Mouse (Mus musculus) thymus, adult 2 months (tissue): ENCODE measurements at regions not wholly inside any gene's neighbourhood (a gene's known extent, or its start where the extent isn't known, plus 50 kb on each side); places are given as distances from the start of the nearest gene placed in this dataset.

Experiments used
- DNase-seq: peaks from one replicate; pipeline ENCODE4 v3.0.0; 2021
- H3K27ac ChIP-seq: fragments of 200-500 bp; 2 replicates; pipeline ENCODE4 v1.5.1; 2012; ENCODE audit warnings: low read length, control low read depth; ENCODE audit not compliant: control insufficient read depth, insufficient read depth
- H3K27me3 ChIP-seq: fragments of 200-500 bp; 2 replicates; pipeline ENCODE4 v1.6.1; 2012; ENCODE audit warnings: mild to moderate bottlenecking, low read length, moderate library complexity, mixed read lengths; ENCODE audit not compliant: control insufficient read depth, insufficient read depth
- H3K36me3 ChIP-seq: fragments of 200-500 bp; 2 replicates; pipeline ENCODE4 v1.6.1; 2012; ENCODE audit warnings: mild to moderate bottlenecking, low read length, moderate library complexity; ENCODE audit not compliant: control insufficient read depth, insufficient read depth
- H3K4me1 ChIP-seq: fragments of 200-500 bp; replicated peaks from 2 replicates; pipeline ENCODE4 v1.6.1; 2012; ENCODE audit warnings: low read length; ENCODE audit not compliant: control insufficient read depth, insufficient read depth
- H3K4me3 ChIP-seq: fragments of 200-500 bp; 2 replicates; pipeline ENCODE4 v1.5.1; 2012; ENCODE audit warnings: mild to moderate bottlenecking, low read length, control low read depth, moderate library complexity; ENCODE audit not compliant: control insufficient read depth, insufficient read depth
- CTCF ChIP-seq: fragments of 200-500 bp; IDR thresholded peaks from 2 replicates; pipeline ENCODE4 v1.5.1; 2012; ENCODE audit warnings: mild to moderate bottlenecking, control low read depth, low read length, moderate library complexity, borderline replicate concordance; ENCODE audit not compliant: control insufficient read depth, poor library complexity, insufficient read depth; ENCODE audit errors: extremely low read depth
- POLR2A ChIP-seq: fragments of 200-500 bp; IDR thresholded peaks from 2 replicates; pipeline ENCODE4 v1.6.1; 2012; ENCODE audit warnings: mild to moderate bottlenecking, low read length, control low read depth, moderate library complexity; ENCODE audit not compliant: control insufficient read depth, poor library complexity, insufficient read depth; ENCODE audit errors: extremely low read depth
- WGBS: fragments of 180-500 bp; shearing (Covaris S2); methylation state at CpG from one replicate; pipeline ENCODE4 v1.1.7; 2018; 5-methylcytosine and 5-hydroxymethylcytosine counted together

DNA sequence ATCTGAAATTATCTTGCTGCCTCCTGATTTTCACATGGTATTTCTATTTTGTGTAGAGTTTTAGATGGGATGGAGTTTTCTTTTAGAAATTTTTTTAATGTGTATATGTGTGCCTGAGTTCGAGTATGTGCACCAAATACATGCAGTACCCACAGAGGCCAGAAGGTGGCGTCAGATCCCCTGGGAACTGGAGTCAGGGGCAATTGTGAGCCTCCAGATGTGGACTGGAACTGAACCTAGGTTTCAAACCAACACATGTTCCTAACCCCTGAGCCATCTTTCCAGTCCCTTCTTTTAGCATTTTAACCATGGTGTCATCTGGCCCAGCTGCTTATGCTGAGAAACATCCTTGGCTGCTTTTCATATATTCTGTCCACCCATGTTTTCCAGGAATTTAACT, 274.9 kb downstream of the 3100002H09Rik start:
- Histone ChIP-seq H3K27me3 (no peaks in the 10 kb centered on the region), H3K36me3 (no peaks in the 10 kb centered on the region), H3K27ac (no peak overlapping the region), H3K4me3 (no peak overlapping the region), H3K4me1 (no peaks in the 10 kb centered on the region)
- TF ChIP-seq POLR2A: no peak
- TF ChIP-seq CTCF: no peak
- DNase-seq: no peak
- 77% methylated on average over 2 of the region's 2 CpGs for WGBS

DNA sequence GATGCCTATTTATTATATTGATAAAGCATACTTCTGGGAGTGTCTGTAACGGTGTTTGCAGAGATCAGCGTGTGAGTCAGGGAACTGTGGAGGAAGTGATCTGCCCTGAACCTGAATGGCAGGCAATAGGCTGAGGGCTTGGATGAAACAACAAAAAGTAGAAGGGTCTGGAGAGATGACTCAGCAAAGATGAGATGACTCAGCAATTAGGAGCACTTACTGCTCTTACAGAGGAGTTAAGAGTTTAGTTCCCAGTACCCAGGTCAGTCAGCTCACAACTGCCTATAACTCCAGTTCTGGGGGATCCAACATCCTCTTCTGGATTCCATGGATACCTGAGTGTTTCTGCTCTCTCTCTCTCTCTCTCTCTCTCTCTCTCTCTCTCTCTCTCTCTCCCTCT, 277.6 kb downstream of the 3100002H09Rik start:
- TF ChIP-seq POLR2A (no peak), CTCF (no peak)
- 65% methylated on average over 2 of the region's 2 CpGs for WGBS
- no peaks in the 10 kb centered on the region for H3K36me3 ChIP-seq
- no peaks in the 10 kb centered on the region for H3K4me1 ChIP-seq
- no peak overlapping the region for H3K27ac ChIP-seq
- no peak for DNase-seq
- no peaks in the 10 kb centered on the region for H3K27me3 ChIP-seq
- no peak overlapping the region for H3K4me3 ChIP-seq

DNA sequence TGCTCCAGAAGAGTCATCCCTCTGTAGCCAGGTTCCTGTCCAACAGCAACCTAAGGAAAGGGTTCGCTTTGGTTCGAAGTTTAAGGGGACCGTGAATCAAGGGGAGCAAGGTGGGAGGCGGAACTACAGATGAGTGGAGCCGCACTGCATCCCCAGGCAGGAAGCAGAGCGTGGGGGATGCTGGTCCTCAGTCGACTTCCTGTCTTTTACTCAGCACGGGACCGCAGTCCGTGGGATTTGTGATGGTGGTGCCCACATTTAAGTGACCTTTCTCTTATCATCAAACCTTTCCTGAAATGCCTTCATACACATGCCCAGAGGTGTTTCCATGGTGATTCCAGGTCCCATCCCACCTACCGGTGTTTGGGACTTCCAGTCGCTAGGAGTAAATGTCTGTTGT, 278.2 kb downstream of the 3100002H09Rik start:
- TF ChIP-seq POLR2A: no peak
- TF ChIP-seq CTCF: no peak
- 86% methylated on average over 12 of the region's 12 CpGs for WGBS
- no peak overlapping the region for H3K4me3 ChIP-seq
- H3K4me1 ChIP-seq: no peaks in the 10 kb centered on the region
- no peaks in the 10 kb centered on the region for H3K27me3 ChIP-seq
- H3K27ac ChIP-seq: no peak overlapping the region
- no peaks in the 10 kb centered on the region for H3K36me3 ChIP-seq
- no peak for DNase-seq

- no peak for TF ChIP-seq CTCF
- TF ChIP-seq POLR2A: no peak
- H3K27ac ChIP-seq: no peak overlapping the region
- H3K4me1 ChIP-seq: no peaks in the 10 kb centered on the region
- 87% methylated on average over 15 of the region's 15 CpGs for WGBS
- no peaks in the 10 kb centered on the region for H3K27me3 ChIP-seq
- H3K36me3 ChIP-seq: no peaks in the 10 kb centered on the region
- no peak for DNase-seq
- no peak overlapping the region for H3K4me3 ChIP-seq
These were observed 281.4 kb downstream of the 3100002H09Rik start for GRCm38 (mm10) chr4:124329107-124329771.

DNA sequence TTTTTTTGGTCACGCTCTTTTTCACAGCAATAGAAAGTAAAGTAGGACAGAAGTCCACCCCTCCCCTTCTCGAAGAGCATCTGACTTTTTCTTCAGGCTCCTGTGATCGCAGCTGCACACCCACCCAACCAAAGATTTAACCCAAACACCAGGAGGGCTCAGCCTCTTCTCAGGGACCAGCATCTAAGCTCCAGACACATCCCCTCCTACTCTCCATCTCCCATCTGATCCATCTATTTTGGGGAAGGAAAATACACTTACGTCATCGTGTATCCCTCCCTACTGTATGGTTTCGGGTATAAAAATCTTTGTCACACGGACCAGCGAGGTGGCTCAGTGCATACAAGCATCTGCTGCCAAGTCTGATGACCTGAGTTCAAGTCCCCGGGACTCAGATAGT, 284.3 kb downstream of the 3100002H09Rik start:
- no peaks in the 10 kb centered on the region for H3K4me1 ChIP-seq
- WGBS: 92% methylated on average over 9 of the region's 9 CpGs
- no peaks in the 10 kb centered on the region for H3K36me3 ChIP-seq
- no peak for DNase-seq
- H3K27me3 ChIP-seq: no peaks in the 10 kb centered on the region
- TF ChIP-seq CTCF (no peak), POLR2A (no peak)
- H3K27ac ChIP-seq: no peak overlapping the region
- H3K4me3 ChIP-seq: no peak overlapping the region

DNA sequence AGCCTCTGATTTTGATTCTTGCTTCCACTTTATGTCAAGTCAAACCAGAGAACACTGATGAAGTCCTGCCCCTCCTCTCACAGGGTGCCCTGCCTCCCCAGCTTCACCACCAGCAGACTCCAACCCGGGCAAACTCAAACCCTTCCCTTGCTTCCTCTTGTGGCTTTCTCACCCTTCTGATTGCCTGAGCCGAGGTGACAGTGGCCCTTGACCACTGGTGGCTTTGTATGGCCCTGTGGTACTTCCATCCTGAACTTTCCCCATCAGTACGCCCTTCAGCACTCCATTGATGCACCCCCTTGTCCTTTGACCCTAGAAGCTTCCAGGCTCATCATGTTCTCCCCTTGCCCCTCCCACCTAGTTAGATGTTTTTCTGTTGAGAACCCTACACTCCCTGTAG, 287.0 kb downstream of the 3100002H09Rik start:
- no peaks in the 10 kb centered on the region for H3K27me3 ChIP-seq
- H3K4me1 ChIP-seq: no peaks in the 10 kb centered on the region
- TF ChIP-seq CTCF: no peak
- no peak for TF ChIP-seq POLR2A
- 41% methylated on average over 3 of the region's 3 CpGs for WGBS
- no peak overlapping the region for H3K27ac ChIP-seq
- H3K36me3 ChIP-seq: no peaks in the 10 kb centered on the region
- no peak for DNase-seq
- no peak overlapping the region for H3K4me3 ChIP-seq

DNA sequence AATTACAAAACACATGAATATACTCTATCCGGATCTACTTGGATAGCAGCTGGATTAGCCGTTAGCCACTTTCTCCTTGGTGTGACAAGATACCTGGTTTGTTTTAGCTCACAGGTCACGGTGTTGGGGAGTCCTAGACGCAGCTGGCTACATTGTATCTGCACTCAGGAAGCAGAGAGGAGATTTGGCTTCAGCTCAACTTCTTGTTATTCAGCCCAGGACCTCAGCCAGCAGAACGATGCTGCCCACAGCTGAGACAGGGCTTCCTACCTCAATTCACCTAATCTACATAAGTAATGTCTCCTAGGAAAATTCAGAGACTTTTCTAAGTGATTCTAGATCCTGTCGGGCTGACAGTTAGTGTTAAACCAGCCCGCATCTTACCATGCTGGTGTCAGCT, 289.4 kb downstream of the 3100002H09Rik start:
- no peaks in the 10 kb centered on the region for H3K36me3 ChIP-seq
- WGBS: 64% methylated on average over 7 of the region's 7 CpGs
- no peak for TF ChIP-seq CTCF
- no peak for TF ChIP-seq POLR2A
- no peak overlapping the region for H3K4me3 ChIP-seq
- H3K27me3 ChIP-seq: no peaks in the 10 kb centered on the region
- no peaks in the 10 kb centered on the region for H3K4me1 ChIP-seq
- no peak for DNase-seq
- H3K27ac ChIP-seq: no peak overlapping the region
